Mouse (Mus musculus) MEL (cell line): ENCODE results near the gene Ap2m1. TPM values are rescaled to one million over a fixed set of nuclear protein-coding genes. Genes with fewer than 3 reads are reported as not detected.

ENCODE experiments used
- DNase-seq: peaks from one replicate; pipeline ENCODE4 v3.0.0; 2011; ENCODE audit warnings: low read depth, low spot score
- H3K27ac ChIP-seq: 2 replicates; pipeline ENCODE4 v1.5.1; 2012; ENCODE audit warnings: low read depth, mild to moderate bottlenecking, control low read depth, low read length, moderate library complexity; ENCODE audit not compliant: control insufficient read depth
- H3K27me3 ChIP-seq, 2 experiments: fragments of 150-350 bp in 1 of 2; sonication (generic) in 1 of 2; 2 replicates each; pipeline ENCODE4 v1.6.1; 2012; ENCODE audit warnings: low read length in 2 of 2, mild to moderate bottlenecking in 2 of 2, improper control_type of control experiment in 1 of 2, moderate library complexity in 1 of 2; ENCODE audit not compliant: insufficient read depth in 2 of 2, control insufficient read depth in 1 of 2
- H3K36me3 ChIP-seq, 2 experiments: 2 replicates each; pipeline ENCODE4 v1.6.1; 2012 to 2014; ENCODE audit warnings: low read length in 2 of 2, improper control_type of control experiment in 1 of 2, inconsistent platforms in 1 of 2, mild to moderate bottlenecking in 1 of 2; ENCODE audit not compliant: insufficient read depth in 2 of 2, control insufficient read depth in 1 of 2
- H3K4me1 ChIP-seq, 2 experiments: fragments of 150-350 bp in 1 of 2; sonication (generic) in 1 of 2; 2 replicates each; pipeline ENCODE4 v1.6.1; 2012; ENCODE audit warnings: low read length in 2 of 2, improper control_type of control experiment in 1 of 2, mild to moderate bottlenecking in 1 of 2; ENCODE audit not compliant: insufficient read depth in 2 of 2, control insufficient read depth in 1 of 2
- H3K4me3 ChIP-seq, 2 experiments: fragments of 150-350 bp in 1 of 2; sonication (generic) in 1 of 2; 2 replicates each; pipeline ENCODE4 v1.5.1; 2012; ENCODE audit warnings: low read depth in 2 of 2, low read length in 2 of 2, mild to moderate bottlenecking in 2 of 2, moderate library complexity in 2 of 2, control low read depth in 1 of 2, improper control_type of control experiment in 1 of 2; ENCODE audit not compliant: control insufficient read depth in 1 of 2, insufficient read depth in 1 of 2
- H3K79me2 ChIP-seq: 2 replicates; pipeline ENCODE4 v1.6.1; 2012; ENCODE audit warnings: mild to moderate bottlenecking, low read length, moderate library complexity; ENCODE audit not compliant: control insufficient read depth, poor library complexity, insufficient read depth
- H3K9ac ChIP-seq: 2 replicates; pipeline ENCODE4 v1.6.1; 2012; ENCODE audit warnings: low read depth, mild to moderate bottlenecking, control low read depth, low read length, moderate library complexity; ENCODE audit not compliant: control insufficient read depth, poor library complexity, severe bottlenecking
- H3K9me3 ChIP-seq: fragments of 150-350 bp; sonication (generic); replicated peaks from 2 replicates; pipeline ENCODE4 v1.6.1; 2012; ENCODE audit warnings: mild to moderate bottlenecking, low read length, improper control_type of control experiment, moderate library complexity; ENCODE audit not compliant: insufficient read depth
- CHD1 ChIP-seq: IDR thresholded peaks from 2 replicates; pipeline ENCODE4 v1.6.1; 2012; ENCODE audit warnings: low read depth, mild to moderate bottlenecking, inconsistent platforms, low read length, improper control_type of control experiment
- E2F4 ChIP-seq: IDR thresholded peaks from 2 replicates; pipeline ENCODE4 v1.6.1; 2011; ENCODE audit warnings: low read depth, low read length, improper control_type of control experiment, borderline replicate concordance
- EP300 ChIP-seq, 2 experiments: IDR thresholded peaks; 2 replicates each; pipeline ENCODE4 v1.6.1; 2011; ENCODE audit warnings: improper control_type of control experiment in 2 of 2, low read length in 2 of 2, low read depth in 1 of 2, mild to moderate bottlenecking in 1 of 2
- ETS1 ChIP-seq: IDR thresholded peaks from 2 replicates; pipeline ENCODE4 v1.6.1; 2012; ENCODE audit warnings: low read depth, mild to moderate bottlenecking, inconsistent platforms, low read length, improper control_type of control experiment, moderate library complexity
- GABPA ChIP-seq: IDR thresholded peaks from 2 replicates; pipeline ENCODE4 v1.6.1; 2012; ENCODE audit warnings: low read depth, mild to moderate bottlenecking, inconsistent platforms, low read length, improper control_type of control experiment, moderate library complexity
- HCFC1 ChIP-seq: IDR thresholded peaks from 2 replicates; pipeline ENCODE4 v1.6.1; 2012; ENCODE audit warnings: low read depth, mild to moderate bottlenecking, inconsistent platforms, low read length, improper control_type of control experiment, moderate library complexity
- JUND ChIP-seq: IDR thresholded peaks from 2 replicates; pipeline ENCODE4 v1.6.1; 2011; ENCODE audit warnings: low read depth, mild to moderate bottlenecking, improper control_type of control experiment, low read length
- KAT2A ChIP-seq: conservative IDR thresholded peaks from 2 replicates; pipeline ENCODE4 v1.6.1; 2012; ENCODE audit warnings: low read depth, low read length, improper control_type of control experiment, inconsistent platforms
- MAX ChIP-seq: IDR thresholded peaks from 2 replicates; pipeline ENCODE4 v1.6.1; 2011; ENCODE audit warnings: low read length, improper control_type of control experiment
- MAZ ChIP-seq: IDR thresholded peaks from 2 replicates; pipeline ENCODE4 v1.6.1; 2012; ENCODE audit warnings: low read depth, mild to moderate bottlenecking, inconsistent platforms, low read length, improper control_type of control experiment
- MXI1 ChIP-seq: IDR thresholded peaks from 2 replicates; pipeline ENCODE4 v1.6.1; 2011; ENCODE audit warnings: mild to moderate bottlenecking, low read depth, low read length, improper control_type of control experiment
- MYB ChIP-seq: IDR thresholded peaks from 2 replicates; pipeline ENCODE4 v1.6.1; 2011; ENCODE audit warnings: mild to moderate bottlenecking, low read depth, low read length, improper control_type of control experiment
- MYC ChIP-seq: IDR thresholded peaks from 2 replicates; pipeline ENCODE4 v1.6.1; 2011; ENCODE audit warnings: low read depth, mild to moderate bottlenecking, low read length, improper control_type of control experiment, moderate library complexity
- NRF1 ChIP-seq: IDR thresholded peaks from 2 replicates; pipeline ENCODE4 v1.6.1; 2014; ENCODE audit warnings: low read depth, mild to moderate bottlenecking, inconsistent platforms, low read length, improper control_type of control experiment, moderate library complexity; ENCODE audit not compliant: poor library complexity, insufficient read depth, severe bottlenecking
- POLR2AphosphoS2 ChIP-seq: IDR thresholded peaks from 2 replicates; pipeline ENCODE4 v1.6.1; 2011; ENCODE audit warnings: low read length, improper control_type of control experiment
- RCOR1 ChIP-seq: IDR thresholded peaks from 2 replicates; pipeline ENCODE4 v1.6.1; 2012; ENCODE audit warnings: low read depth, mild to moderate bottlenecking, inconsistent platforms, low read length, improper control_type of control experiment
- SIN3A ChIP-seq: IDR thresholded peaks from 2 replicates; pipeline ENCODE4 v1.6.1; 2012; ENCODE audit warnings: low read length, improper control_type of control experiment, inconsistent platforms
- USF1 ChIP-seq: IDR thresholded peaks from 2 replicates; pipeline ENCODE4 v1.6.1; 2014; ENCODE audit warnings: low read depth, mild to moderate bottlenecking, inconsistent platforms, low read length, improper control_type of control experiment, moderate library complexity
- USF2 ChIP-seq, 2 experiments: IDR thresholded peaks; 2 replicates each; pipeline ENCODE4 v1.6.1; 2011 to 2012; ENCODE audit warnings: improper control_type of control experiment in 2 of 2, low read length in 2 of 2, borderline replicate concordance in 1 of 2, inconsistent platforms in 1 of 2, low read depth in 1 of 2, mild to moderate bottlenecking in 1 of 2; ENCODE audit not compliant: insufficient read depth in 1 of 2
- ZKSCAN1 ChIP-seq: IDR thresholded peaks from 2 replicates; pipeline ENCODE4 v1.6.1; 2012; ENCODE audit warnings: low read depth, mild to moderate bottlenecking, inconsistent platforms, low read length, improper control_type of control experiment, moderate library complexity
- ZMIZ1 ChIP-seq: IDR thresholded peaks from 2 replicates; pipeline ENCODE4 v1.6.1; 2012; ENCODE audit warnings: low read depth, mild to moderate bottlenecking, inconsistent platforms, low read length, improper control_type of control experiment, moderate library complexity
- ZNF384 ChIP-seq: IDR thresholded peaks from 2 replicates; pipeline ENCODE4 v1.6.1; 2012; ENCODE audit warnings: low read depth, mild to moderate bottlenecking, inconsistent platforms, low read length, improper control_type of control experiment
- polyA plus RNA-seq, 2 experiments: library from polyadenylated mRNA; stranded (reverse) in 1 of 2; unstranded in 1 of 2; fragments of >175 nt in 1 of 2; fragments of >200 nt in 1 of 2; gene quantifications; 2 replicates each; pipeline versions ENCODE4 v1.2.1 to v1.2.4; 2012; ENCODE audit warnings: low replicate concordance in 2 of 2, low read depth in 1 of 2; ENCODE audit not compliant: insufficient read length in 2 of 2, insufficient read depth in 1 of 2, missing spikeins in 1 of 2
- total RNA-seq: library from RNA; depleted of rRNA; stranded (reverse); fragments of 300-350 nt; gene quantifications from 2 replicates; pipeline ENCODE4 v1.2.3, GENCODE M21; 2012

Ap2m1 gene
- total and polyA plus RNA-seq, 3 experiments = 185 to 1,810 (median 312) TPM

GRCm38 (mm10) chr16:20528779-20529178 is 6.5 kb upstream of the Ap2m1 start (continued):
- TF ChIP-seq NRF1 = no peak

- no peaks in the 10 kb centered on the region for H3K79me2 ChIP-seq
- DNase-seq = no peak
- peak overlapping the region; percentile 77 for H3K27ac ChIP-seq
- H3K9me3 ChIP-seq = no peaks in the 10 kb centered on the region
- peaks cover 13 to 18% of the 10 kb centered on the region in 2 experiments for H3K4me1 ChIP-seq
- no peaks in the 10 kb centered on the region for H3K27me3 ChIP-seq
- peak overlapping the region; percentile 36; the same call in 1 of the 2 replicates for H3K9ac ChIP-seq
- peaks cover 2 to 20% of the 10 kb centered on the region in 2 experiments; a peak in 3 of 4 replicates for H3K36me3 ChIP-seq
- TF ChIP-seq GABPA (no peak), USF2 (IDR thresholded peaks at IDR 0.05; ENCODE audit: borderline replicate concordance in 1 of 2, insufficient read depth in 1 of 2, low read depth in 1 of 2, low read length in 2 of 2) (no peak), MYC (no peak), ZNF384 (0 out of 2 replicates have a peak, but pooled peaks have one; percentile 6), ZMIZ1 (no peak), MXI1 (no peak), HCFC1 (no peak), ZKSCAN1 (no peak)
- H3K4me3 ChIP-seq = peak overlapping the region in 1 of 2 experiments; percentile 0; a peak in 1 of 4 replicates
Measured at GRCm38 (mm10) chr16:20529375-20529774, 5.9 kb upstream of the Ap2m1 start.

- Histone ChIP-seq H3K79me2 (peaks cover 6% of the 10 kb centered on the region), H3K9ac (no peak overlapping the region), H3K4me3 (no peak overlapping the region), H3K27ac (no peak overlapping the region), H3K9me3 (no peaks in the 10 kb centered on the region), H3K27me3 (no peaks in the 10 kb centered on the region), H3K4me1 (peaks cover 13 to 18% of the 10 kb centered on the region in 2 experiments), H3K36me3 (peaks cover 0 to 22% of the 10 kb centered on the region in 2 experiments; a peak in 2 of 4 replicates)
- no peak for DNase-seq
- TF ChIP-seq USF2 (IDR thresholded peaks at IDR 0.05; ENCODE audit: borderline replicate concordance in 1 of 2, insufficient read depth in 1 of 2, low read depth in 1 of 2, low read length in 2 of 2) (no peak), MAZ (no peak), ZMIZ1 (no peak), NRF1 (no peak), SIN3A (no peak), USF1 (no peak), MXI1 (no peak), RCOR1 (no peak), EP300 (IDR thresholded peaks at IDR 0.05; ENCODE audit: low read depth in 1 of 2, low read length in 2 of 2) (no peak), ETS1 (no peak), MAX (no peak), JUND (no peak), POLR2AphosphoS2 (no peak), CHD1 (no peak), MYB (no peak), KAT2A (no peak), E2F4 (no peak)
Measured at GRCm38 (mm10) chr16:20530941-20531340, 4.3 kb upstream of the Ap2m1 start.
